Mouse (Mus musculus): Measurements from ENCODE around the gene A630076J17Rik. TPM values are rescaled to one million over a fixed set of nuclear protein-coding genes. Genes with fewer than 3 reads are reported as not detected.

The A630076J17Rik gene
- polyA plus RNA-seq, 1 experiment from 2014 or later, result not detected

GRCm38 (mm10) chr3:107255992-107256391 lies 25.6 kb downstream of the A630076J17Rik start:
- Histone ChIP-seq H3K27me3 (ENCODE audit: control insufficient read depth, insufficient read depth, low read length) (no peaks in the 10 kb centered on the region), H3K27ac (ENCODE audit: low read depth, low read length) (no peak overlapping the region), H3K4me2 (no peak overlapping the region), H3K9me3 (replicated peaks; ENCODE audit: control insufficient read depth, low read length) (no peaks in the 10 kb centered on the region), H3K36me3 (ENCODE audit: control insufficient read depth, insufficient read depth, low read length) (no peaks in the 10 kb centered on the region), H3K4me3 (ENCODE audit: low read depth, low read length) (no peak overlapping the region), H3K9ac (ENCODE audit: low read depth, low read length) (no peak overlapping the region), H3K4me1 (ENCODE audit: control insufficient read depth, insufficient read depth, low read length) (no peaks in the 10 kb centered on the region)
- WGBS (ENCODE audit: insufficient replicate concordance), result 81% methylated on average over 3 of the region's 3 CpGs
- ATAC-seq (replicated peaks; ENCODE audit: insufficient number of reproducible peaks, low FRiP score, low TSS enrichment), result no peak

- Histone ChIP-seq H3K9me3 (replicated peaks; ENCODE audit: control insufficient read depth, low read length) (no peaks in the 10 kb centered on the region), H3K9ac (ENCODE audit: low read depth, low read length) (no peak overlapping the region), H3K27me3 (ENCODE audit: control insufficient read depth, insufficient read depth, low read length) (no peaks in the 10 kb centered on the region), H3K4me2 (no peak overlapping the region), H3K4me1 (ENCODE audit: control insufficient read depth, insufficient read depth, low read length) (peaks cover 2% of the 10 kb centered on the region; the same call in 1 of the 2 replicates), H3K36me3 (ENCODE audit: control insufficient read depth, insufficient read depth, low read length) (no peaks in the 10 kb centered on the region), H3K4me3 (ENCODE audit: low read depth, low read length) (no peak overlapping the region), H3K27ac (ENCODE audit: low read depth, low read length) (no peak overlapping the region)
- WGBS (ENCODE audit: insufficient replicate concordance), result 67% methylated on average over 7 of the region's 7 CpGs
- no peak for ATAC-seq (replicated peaks; ENCODE audit: insufficient number of reproducible peaks, low FRiP score, low TSS enrichment)
Observed at GRCm38 (mm10) chr3:107256724-107257123, 26.3 kb downstream of the A630076J17Rik start.

GRCm38 (mm10) chr3:107257924-107258323 lies 27.5 kb downstream of the A630076J17Rik start:
- H3K4me3 ChIP-seq (ENCODE audit: low read depth, low read length), result no peak overlapping the region
- no peak overlapping the region for H3K9ac ChIP-seq (ENCODE audit: low read depth, low read length)
- H3K9me3 ChIP-seq (replicated peaks; ENCODE audit: control insufficient read depth, low read length), result no peaks in the 10 kb centered on the region
- H3K4me1 ChIP-seq (ENCODE audit: control insufficient read depth, insufficient read depth, low read length), result peaks cover 2% of the 10 kb centered on the region; the same call in 1 of the 2 replicates
- no peak for ATAC-seq (replicated peaks; ENCODE audit: insufficient number of reproducible peaks, low FRiP score, low TSS enrichment)
- H3K36me3 ChIP-seq (ENCODE audit: control insufficient read depth, insufficient read depth, low read length), result no peaks in the 10 kb centered on the region
- no peak overlapping the region for H3K27ac ChIP-seq (ENCODE audit: low read depth, low read length)
- WGBS (ENCODE audit: insufficient replicate concordance), result 54% methylated on average over 5 of the region's 5 CpGs
- H3K4me2 ChIP-seq, result no peak overlapping the region
- H3K27me3 ChIP-seq (ENCODE audit: control insufficient read depth, insufficient read depth, low read length), result no peaks in the 10 kb centered on the region

- 54% methylated on average over 8 of the region's 8 CpGs for WGBS (ENCODE audit: insufficient replicate concordance)
- H3K9ac ChIP-seq (ENCODE audit: low read depth, low read length), result no peak overlapping the region
- H3K27me3 ChIP-seq (ENCODE audit: control insufficient read depth, insufficient read depth, low read length), result no peaks in the 10 kb centered on the region
- H3K9me3 ChIP-seq (replicated peaks; ENCODE audit: control insufficient read depth, low read length), result no peaks in the 10 kb centered on the region
- no peaks in the 10 kb centered on the region for H3K36me3 ChIP-seq (ENCODE audit: control insufficient read depth, insufficient read depth, low read length)
- no peak overlapping the region for H3K27ac ChIP-seq (ENCODE audit: low read depth, low read length)
- no peak overlapping the region for H3K4me2 ChIP-seq
- no peak overlapping the region for H3K4me3 ChIP-seq (ENCODE audit: low read depth, low read length)
- H3K4me1 ChIP-seq (ENCODE audit: control insufficient read depth, insufficient read depth, low read length), result peaks cover 2% of the 10 kb centered on the region; the same call in 1 of the 2 replicates
- no peak; the same call in 1 of the 2 replicates for ATAC-seq (replicated peaks; ENCODE audit: insufficient number of reproducible peaks, low FRiP score, low TSS enrichment)
Observed at GRCm38 (mm10) chr3:107260956-107261850, 30.8 kb downstream of the A630076J17Rik start.

- Histone ChIP-seq H3K36me3 (ENCODE audit: control insufficient read depth, insufficient read depth, low read length) (no peaks in the 10 kb centered on the region), H3K9me3 (replicated peaks; ENCODE audit: control insufficient read depth, low read length) (no peaks in the 10 kb centered on the region), H3K4me3 (ENCODE audit: low read depth, low read length) (no peak overlapping the region), H3K9ac (ENCODE audit: low read depth, low read length) (no peak overlapping the region), H3K4me1 (ENCODE audit: control insufficient read depth, insufficient read depth, low read length) (peaks cover 2% of the 10 kb centered on the region; the same call in 1 of the 2 replicates), H3K4me2 (no peak overlapping the region), H3K27ac (ENCODE audit: low read depth, low read length) (no peak overlapping the region), H3K27me3 (ENCODE audit: control insufficient read depth, insufficient read depth, low read length) (no peaks in the 10 kb centered on the region)
- WGBS (ENCODE audit: insufficient replicate concordance), result 70% methylated on average over 7 of the region's 7 CpGs
- ATAC-seq (replicated peaks; ENCODE audit: insufficient number of reproducible peaks, low FRiP score, low TSS enrichment), result no peak
Observed at GRCm38 (mm10) chr3:107261851-107262165, 31.4 kb downstream of the A630076J17Rik start.

GRCm38 (mm10) chr3:107266814-107267345 lies 36.5 kb downstream of the A630076J17Rik start:
- no peak overlapping the region for H3K9ac ChIP-seq (ENCODE audit: low read depth, low read length)
- H3K36me3 ChIP-seq (ENCODE audit: control insufficient read depth, insufficient read depth, low read length), result no peaks in the 10 kb centered on the region
- H3K4me2 ChIP-seq, result no peak overlapping the region
- no peaks in the 10 kb centered on the region for H3K9me3 ChIP-seq (replicated peaks; ENCODE audit: control insufficient read depth, low read length)
- WGBS (ENCODE audit: insufficient replicate concordance), result 71% methylated on average over 2 of the region's 2 CpGs
- no peak for ATAC-seq (replicated peaks; ENCODE audit: insufficient number of reproducible peaks, low FRiP score, low TSS enrichment)
- no peak overlapping the region for H3K4me3 ChIP-seq (ENCODE audit: low read depth, low read length)
- no peaks in the 10 kb centered on the region for H3K4me1 ChIP-seq (ENCODE audit: control insufficient read depth, insufficient read depth, low read length)
- H3K27me3 ChIP-seq (ENCODE audit: control insufficient read depth, insufficient read depth, low read length), result no peaks in the 10 kb centered on the region
- H3K27ac ChIP-seq (ENCODE audit: low read depth, low read length), result no peak overlapping the region

- Histone ChIP-seq H3K36me3 (ENCODE audit: control insufficient read depth, insufficient read depth, low read length) (no peaks in the 10 kb centered on the region), H3K4me2 (no peak overlapping the region), H3K9me3 (replicated peaks; ENCODE audit: control insufficient read depth, low read length) (no peaks in the 10 kb centered on the region), H3K4me3 (ENCODE audit: low read depth, low read length) (no peak overlapping the region), H3K9ac (ENCODE audit: low read depth, low read length) (no peak overlapping the region), H3K27ac (ENCODE audit: low read depth, low read length) (no peak overlapping the region), H3K4me1 (ENCODE audit: control insufficient read depth, insufficient read depth, low read length) (no peaks in the 10 kb centered on the region), H3K27me3 (ENCODE audit: control insufficient read depth, insufficient read depth, low read length) (0 out of 2 replicates have a peak, but pooled peaks cover 3% of the 10 kb centered on the region)
- no peak for ATAC-seq (replicated peaks; ENCODE audit: insufficient number of reproducible peaks, low FRiP score, low TSS enrichment)
- WGBS (ENCODE audit: insufficient replicate concordance), result 70% methylated on average over 3 of the region's 3 CpGs
Observed at GRCm38 (mm10) chr3:107272433-107272832, 42.0 kb downstream of the A630076J17Rik start.

GRCm38 (mm10) chr3:107273820-107274219 lies 43.4 kb downstream of the A630076J17Rik start:
- no peak; the same call in 1 of the 2 replicates for ATAC-seq (replicated peaks; ENCODE audit: insufficient number of reproducible peaks, low FRiP score, low TSS enrichment)
- no peak overlapping the region for H3K4me3 ChIP-seq (ENCODE audit: low read depth, low read length)
- no peak overlapping the region for H3K4me2 ChIP-seq
- 0 out of 2 replicates have a peak, but pooled peaks cover 3% of the 10 kb centered on the region for H3K27me3 ChIP-seq (ENCODE audit: control insufficient read depth, insufficient read depth, low read length)
- H3K36me3 ChIP-seq (ENCODE audit: control insufficient read depth, insufficient read depth, low read length), result no peaks in the 10 kb centered on the region
- no peaks in the 10 kb centered on the region for H3K4me1 ChIP-seq (ENCODE audit: control insufficient read depth, insufficient read depth, low read length)
- H3K27ac ChIP-seq (ENCODE audit: low read depth, low read length), result no peak overlapping the region
- H3K9ac ChIP-seq (ENCODE audit: low read depth, low read length), result no peak overlapping the region
- 7% methylated on average over 3 of the region's 3 CpGs for WGBS (ENCODE audit: insufficient replicate concordance)
- H3K9me3 ChIP-seq (replicated peaks; ENCODE audit: control insufficient read depth, low read length), result no peaks in the 10 kb centered on the region
